Mouse (Mus musculus): ENCODE measurements around the gene Gpx3.
"Not testable (repeated sequence)": the region's sequence is repeated elsewhere in the genome, so short reads cannot be mapped to it uniquely, and the experiment has no call there.

Gene Gpx3

DNA sequence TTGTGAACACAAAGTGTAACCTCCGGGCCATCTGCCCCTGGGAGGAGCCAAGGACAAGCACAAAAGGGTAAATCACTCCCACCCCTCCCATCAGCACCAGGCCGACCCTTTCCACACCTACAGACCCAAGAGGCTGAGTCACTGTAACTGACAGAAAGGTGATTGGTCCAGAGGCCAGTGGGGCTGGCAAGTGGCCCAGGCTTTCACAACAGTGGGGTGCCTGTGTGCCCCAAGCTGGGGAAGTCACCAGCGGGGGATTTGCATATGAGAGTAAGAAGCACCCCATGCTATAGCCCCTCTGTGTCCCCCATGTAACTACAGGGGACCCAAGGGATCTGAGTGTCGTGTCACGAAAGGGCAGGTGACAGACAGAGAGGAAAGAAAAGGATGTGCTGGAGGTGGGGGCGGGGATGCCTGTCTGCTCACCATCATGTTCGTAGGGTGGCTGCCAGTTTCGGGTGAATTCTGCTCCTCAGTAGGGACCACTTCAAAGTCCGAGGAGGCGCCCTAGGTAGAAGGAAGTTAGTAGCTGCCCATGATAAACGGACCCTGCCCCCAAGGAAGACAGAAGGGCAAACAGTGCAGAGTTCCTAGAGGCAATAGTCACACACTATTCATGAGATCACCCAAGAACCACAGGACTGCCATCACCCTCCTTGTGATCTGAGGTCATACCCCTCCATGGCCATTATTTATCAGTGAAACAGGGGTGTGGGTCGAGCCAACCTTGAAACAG lies 34.0 kb downstream of the Gpx3 start:
- DNase-seq (ENCODE audit: low read depth in 2 of 2, low spot score in 2 of 2): no peak

DNA sequence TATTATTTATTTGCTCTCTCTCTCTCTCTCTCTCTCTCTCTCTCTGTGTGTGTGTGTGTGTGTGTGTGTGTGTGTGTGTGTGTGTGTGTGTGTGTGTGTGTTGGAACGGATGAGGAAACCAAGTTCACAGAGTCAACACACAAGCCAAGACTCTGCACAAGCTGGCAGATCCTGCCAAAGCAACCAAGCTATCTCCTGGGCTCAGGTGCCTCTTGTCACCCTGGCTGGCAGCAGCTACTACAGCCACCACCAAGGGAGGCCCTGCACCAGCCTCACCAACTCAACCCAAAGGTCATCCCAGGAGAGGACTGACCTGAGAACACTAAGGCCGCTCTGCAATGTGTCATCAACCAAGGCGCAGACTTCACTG lies 34.5 kb downstream of the Gpx3 start:
- no peak for DNase-seq (ENCODE audit: low read depth in 2 of 2, low spot score in 2 of 2)

DNA sequence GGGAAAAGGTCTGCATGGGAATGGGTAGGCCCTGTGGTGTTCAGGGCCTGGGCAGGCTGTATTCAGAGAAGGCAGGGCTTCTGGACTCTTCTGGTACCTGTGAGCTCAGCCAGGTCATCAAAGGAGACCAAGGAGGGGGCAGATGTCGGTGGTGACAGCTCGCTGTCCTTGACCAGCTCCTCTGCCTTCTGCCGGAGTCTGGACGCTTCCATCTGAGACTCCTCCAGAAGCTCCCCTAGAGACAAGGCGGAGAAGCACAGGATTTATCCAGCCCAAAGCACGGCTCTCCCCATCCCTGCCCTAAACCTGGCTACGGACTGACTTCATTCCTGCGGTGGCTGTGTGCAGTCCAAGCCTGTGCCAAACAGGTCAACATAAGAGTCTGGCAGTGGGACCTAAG lies 37.2 kb downstream of the Gpx3 start:
- DNase-seq (ENCODE audit: low read depth in 2 of 2, low spot score in 2 of 2): no peak

DNA sequence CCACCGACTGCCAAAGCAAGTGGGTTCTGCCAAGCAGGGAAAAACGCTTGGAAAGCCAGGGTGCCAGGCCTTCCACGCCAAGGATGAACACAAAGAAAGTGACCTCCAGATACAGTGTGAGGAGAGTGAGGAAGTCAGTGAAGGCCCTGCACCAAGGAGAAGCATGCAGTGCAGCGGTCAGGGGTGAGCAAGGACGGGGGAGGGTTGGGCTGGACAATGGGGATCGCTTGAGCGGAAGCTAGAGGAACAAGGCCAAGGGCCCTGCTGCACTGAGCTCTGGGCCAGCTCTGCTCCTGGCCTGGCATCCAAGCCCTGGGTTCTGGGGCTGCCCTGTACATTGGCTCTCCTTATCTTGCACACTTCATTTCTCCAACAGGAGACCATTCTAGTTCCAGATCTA lies 37.8 kb downstream of the Gpx3 start:
- DNase-seq (ENCODE audit: low read depth in 2 of 2, low spot score in 2 of 2): no peak

DNA sequence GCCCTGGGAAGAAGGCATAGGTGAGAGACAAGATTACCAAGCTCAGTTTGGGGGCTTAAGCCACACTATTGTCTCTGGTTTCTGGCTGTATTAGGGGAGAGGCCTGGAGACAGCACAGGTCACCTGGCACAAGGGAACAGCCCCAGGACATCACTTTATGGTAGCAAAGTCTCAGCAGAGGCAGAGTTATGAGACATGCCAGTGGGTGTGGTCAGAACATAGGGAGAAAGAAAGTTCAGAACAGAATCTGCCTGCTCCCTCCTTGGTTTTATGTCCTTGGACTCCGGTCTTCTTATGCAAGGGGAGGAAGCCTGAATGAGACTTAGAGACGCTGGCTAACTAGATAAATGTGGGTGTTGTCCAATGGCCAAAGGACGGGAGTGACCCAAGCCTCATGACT lies 42.4 kb downstream of the Gpx3 start:
- no peak for DNase-seq (ENCODE audit: low read depth in 2 of 2, low spot score in 2 of 2)

DNA sequence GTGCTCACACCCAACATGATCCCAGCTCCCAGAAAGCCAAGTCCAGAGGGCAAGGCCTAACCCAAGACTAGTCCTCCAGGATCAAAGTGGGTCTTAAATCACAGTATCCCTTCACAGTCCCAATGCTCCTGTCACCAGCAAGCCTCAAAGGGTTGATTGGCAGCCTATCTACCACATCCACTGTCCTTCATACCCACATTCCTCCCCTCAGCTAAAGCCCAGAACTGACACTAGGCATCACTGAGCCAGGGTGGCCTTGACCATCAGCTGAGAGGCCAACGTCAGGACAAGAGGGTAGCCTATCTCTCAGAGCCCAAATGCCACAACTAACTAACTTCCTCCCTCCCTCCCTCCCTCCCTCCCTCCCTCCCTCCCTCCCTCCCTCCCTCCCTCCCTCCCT lies 47.5 kb downstream of the Gpx3 start:
- DNase-seq (ENCODE audit: low read depth in 2 of 2, low spot score in 2 of 2): no peak

DNA sequence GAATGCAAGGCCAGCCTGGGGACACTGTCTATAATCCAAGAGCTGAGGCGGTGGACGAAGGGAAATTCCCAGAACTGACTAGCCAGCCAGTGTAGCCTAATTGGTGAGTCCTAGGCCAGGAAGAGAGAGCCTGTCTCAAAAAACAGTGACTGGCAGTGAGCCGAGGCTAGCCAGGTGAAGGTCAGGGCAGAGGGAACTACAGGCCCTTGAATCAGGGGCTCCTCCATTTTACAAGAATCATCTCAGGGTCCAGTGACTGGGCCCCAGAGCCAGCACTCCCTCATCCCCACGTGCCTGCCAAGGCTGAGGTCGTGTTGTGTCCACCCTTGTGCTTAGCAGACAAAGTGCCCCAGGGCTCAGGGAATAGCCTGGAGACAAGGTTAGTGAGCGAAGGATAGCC lies 48.4 kb downstream of the Gpx3 start:
- no peak for DNase-seq (ENCODE audit: low read depth in 2 of 2, low spot score in 2 of 2)

DNA sequence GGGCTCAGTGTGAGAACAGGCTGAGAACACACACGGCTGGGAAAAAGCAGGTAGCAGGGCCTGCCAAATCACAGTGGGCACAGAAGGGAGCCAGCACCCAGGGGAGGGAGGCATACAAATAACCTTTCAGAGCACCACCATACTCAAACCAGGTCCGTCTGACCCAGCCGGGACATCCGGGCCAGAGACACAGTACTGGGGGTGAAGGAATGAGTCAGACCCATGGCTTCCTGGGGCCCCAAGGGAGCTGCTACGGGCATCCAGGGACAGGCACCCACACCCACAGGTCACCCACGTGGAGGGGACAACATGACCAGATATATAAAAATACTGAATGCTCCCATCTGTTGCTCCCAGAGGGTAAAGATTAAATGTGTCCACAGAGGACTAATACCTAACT lies 50.4 kb downstream of the Gpx3 start:
- DNase-seq (ENCODE audit: low read depth in 2 of 2, low spot score in 2 of 2): no peak

DNA sequence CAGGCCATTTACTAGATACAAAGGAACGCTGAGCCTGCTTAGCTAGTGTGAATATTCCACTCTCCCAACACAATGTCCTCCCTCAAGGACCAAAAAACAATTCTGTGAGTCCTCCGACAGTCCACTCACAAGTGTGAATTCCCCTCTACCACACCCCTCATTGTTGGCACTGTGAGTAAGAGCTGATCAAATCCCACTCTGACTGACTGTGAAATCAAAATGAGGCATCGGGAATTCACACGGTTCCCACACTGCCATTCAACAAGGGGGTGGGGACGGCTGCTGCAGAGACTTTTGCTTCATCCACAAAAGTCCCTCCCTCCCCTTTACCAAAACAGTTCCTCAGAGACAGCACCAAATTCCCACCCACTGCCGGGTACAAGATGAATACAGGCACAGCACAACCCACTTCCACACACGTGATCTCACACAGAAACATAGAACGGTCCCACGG lies 51.8 kb downstream of the Gpx3 start:
- peak in 1 of 2 experiments; percentile 9 for DNase-seq (ENCODE audit: low read depth in 2 of 2, low spot score in 2 of 2)

DNA sequence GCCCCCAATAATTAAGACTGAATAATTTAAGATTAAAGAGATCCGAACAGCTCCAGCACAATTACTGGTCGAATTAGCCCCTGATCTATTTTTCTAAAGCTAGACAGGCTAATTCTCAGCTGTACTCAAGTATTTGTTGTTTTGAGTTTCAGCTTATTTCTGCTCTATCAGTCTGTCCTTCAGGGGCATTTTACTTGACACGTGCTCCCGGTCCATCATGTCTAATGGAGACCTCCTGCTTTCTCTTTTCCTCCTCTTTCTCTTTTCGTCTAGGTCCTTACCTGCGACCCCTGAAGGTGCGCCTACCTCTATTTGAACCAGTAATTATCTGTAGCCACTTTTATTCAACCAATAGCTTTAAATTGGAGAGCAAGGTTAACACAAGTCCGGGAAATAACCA lies 52.5 kb downstream of the Gpx3 start:
- no peak for DNase-seq (ENCODE audit: low read depth in 2 of 2, low spot score in 2 of 2)

DNA sequence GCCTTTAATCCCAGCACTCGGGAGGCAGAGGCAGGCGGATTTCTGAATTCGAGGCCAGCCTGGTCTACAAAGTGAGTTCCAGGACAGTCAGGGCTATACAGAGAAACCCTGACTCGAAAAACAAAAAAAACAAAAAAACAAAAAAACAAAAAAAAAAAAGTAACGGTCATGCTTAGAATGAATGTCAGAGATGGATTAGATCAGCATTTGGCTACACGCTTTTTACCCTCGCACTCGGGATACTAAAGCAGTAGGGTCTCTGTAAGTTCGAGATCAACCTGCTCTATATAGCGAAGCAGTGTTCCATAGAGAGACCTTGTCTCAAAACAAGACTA lies 53.1 kb downstream of the Gpx3 start:
- not testable (repeated sequence) for DNase-seq (ENCODE audit: low read depth in 2 of 2, low spot score in 2 of 2)

DNA sequence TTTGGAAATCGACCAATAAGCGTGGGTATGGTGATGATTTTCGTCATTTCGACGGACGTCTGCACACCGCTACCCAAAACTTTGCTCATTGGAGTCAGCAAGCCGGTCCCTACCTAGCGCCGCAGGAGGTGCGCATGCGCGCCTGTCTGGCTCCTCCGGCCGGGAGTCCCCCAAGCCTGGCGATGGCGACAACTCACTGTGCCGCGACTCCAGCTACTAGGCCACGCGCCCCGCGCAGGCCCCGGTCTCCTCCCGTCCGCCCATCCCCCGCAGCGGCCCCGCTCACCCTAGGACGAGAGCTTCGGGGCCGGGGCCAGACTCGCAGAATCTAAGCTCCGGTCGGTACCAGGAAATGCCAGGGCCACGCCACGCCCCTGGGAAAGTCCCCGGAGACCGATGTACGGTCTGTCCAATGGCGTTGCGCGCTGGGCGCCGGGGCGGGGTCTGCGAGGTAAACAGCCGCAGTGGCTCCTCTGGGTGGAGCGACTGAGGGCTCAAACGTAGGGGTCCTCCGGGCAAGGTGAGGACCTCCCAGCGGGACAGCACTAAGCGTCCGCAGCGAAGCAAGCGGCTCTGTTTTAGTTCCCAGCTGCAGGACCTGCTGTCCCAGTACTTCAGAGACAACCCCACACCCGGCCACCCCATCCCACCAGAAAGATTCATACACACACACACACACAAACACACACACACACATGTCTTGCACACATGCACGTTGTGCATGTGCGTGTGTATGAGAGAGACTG lies 53.7 kb downstream of the Gpx3 start:
- DNase-seq (ENCODE audit: low read depth in 2 of 2, low spot score in 2 of 2): peak; percentile 96 to 98

DNA sequence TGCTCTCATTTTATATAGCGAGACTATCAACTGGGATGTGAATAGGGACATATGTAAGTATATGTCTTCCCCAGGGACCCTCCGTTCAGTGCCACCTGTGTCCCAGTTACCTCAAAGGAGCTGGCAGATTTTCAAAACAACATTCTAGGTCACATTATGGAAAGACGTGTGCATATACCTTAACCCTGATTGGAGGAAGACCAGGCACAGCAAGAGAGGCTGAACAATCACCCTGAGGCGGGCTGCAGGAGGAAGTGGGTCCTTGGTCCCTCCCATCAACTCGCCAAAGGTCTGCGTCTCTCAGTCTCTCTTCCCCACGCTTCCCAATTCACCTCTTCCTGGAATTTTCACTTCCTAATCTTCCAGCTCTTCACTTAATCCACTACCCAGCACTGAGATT lies 54.7 kb downstream of the Gpx3 start:
- DNase-seq (ENCODE audit: low read depth in 2 of 2, low spot score in 2 of 2): peak; percentile 52 to 53

DNA sequence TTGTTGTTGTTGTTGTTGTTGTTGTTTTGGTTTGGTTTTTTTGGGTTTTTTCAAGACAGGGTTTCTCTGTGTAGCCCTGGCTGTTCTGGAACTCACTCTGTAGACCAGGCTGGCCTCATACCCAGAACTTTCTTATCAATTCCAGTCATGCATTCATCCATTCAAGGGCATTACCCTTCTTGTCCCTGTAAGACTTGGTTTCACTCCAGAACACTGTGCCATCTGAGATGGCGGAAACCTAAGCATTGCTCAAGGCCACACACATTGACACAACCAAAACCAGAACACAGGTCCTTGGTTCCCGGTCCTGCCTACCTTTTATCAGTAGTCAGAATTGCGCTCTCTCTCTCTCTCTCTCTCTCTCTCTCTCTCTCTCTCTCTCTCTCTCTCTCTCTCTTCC lies 55.5 kb downstream of the Gpx3 start:
- not testable (repeated sequence) for DNase-seq (ENCODE audit: low read depth in 2 of 2, low spot score in 2 of 2)

DNA sequence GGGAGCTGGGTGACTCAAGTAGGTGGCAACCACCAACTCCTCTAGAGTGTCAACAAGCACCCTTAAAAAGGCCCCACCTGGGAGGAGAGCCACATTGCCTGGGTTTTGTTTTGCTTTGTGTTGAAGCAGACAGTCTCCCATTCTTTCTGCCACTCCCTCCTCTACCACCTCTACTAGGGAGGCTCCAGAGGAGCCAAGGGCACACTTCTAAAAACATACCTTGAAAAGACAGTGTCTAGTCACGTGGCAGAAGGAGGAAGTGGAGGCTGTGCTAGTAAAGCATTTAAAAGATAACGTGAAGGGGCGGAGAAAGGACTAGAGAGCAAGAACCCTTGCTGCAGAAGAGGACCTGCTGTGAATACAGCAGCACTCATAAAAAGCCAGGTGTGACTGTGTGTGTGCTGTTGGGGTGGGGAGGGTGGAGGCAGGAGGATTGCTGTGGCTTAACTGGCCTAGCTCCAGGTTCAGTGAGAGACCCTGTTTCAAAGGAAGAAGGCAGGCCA lies 56.4 kb downstream of the Gpx3 start:
- peak; percentile 77 for DNase-seq (ENCODE audit: low read depth in 2 of 2, low spot score in 2 of 2)

Data from CD8-positive naive resting alpha-beta T cell, adult 2 months (primary cell).